Mouse (Mus musculus): ENCODE results near the gene Spsb1. TPM values are rescaled to one million over a fixed set of nuclear protein-coding genes. Genes with fewer than 3 reads are reported as not detected.
A peak's percentile ranks its signal among the peaks of the same experiment; 100 is the strongest.

Spsb1 gene
- polyA plus RNA-seq, 1 experiment from 2014 or later: 8.3 TPM

GRCm38 (mm10) chr4:149871014-149871413, 83.8 kb downstream of the Spsb1 start:
- Histone ChIP-seq H3K27ac (replicated peaks) (0 out of 2 replicates have a peak overlapping the region, but pooled peaks have one; percentile 28), H3K9me3 (replicated peaks) (no peaks in the 10 kb centered on the region), H3K4me1 (peaks cover 22% of the 10 kb centered on the region), H3K36me3 (no peaks in the 10 kb centered on the region), H3K4me3 (no peak overlapping the region), H3K27me3 (ENCODE audit: low read depth, poor library complexity, severe bottlenecking) (no peaks in the 10 kb centered on the region; the same call in 1 of the 2 replicates)
- no peak for DNase-seq (ENCODE audit: low spot score)
- WGBS: 87% methylated on average over 11 of the region's 11 CpGs

GRCm38 (mm10) chr4:149870412-149870811, 84.4 kb downstream of the Spsb1 start:
- Histone ChIP-seq H3K36me3 (no peaks in the 10 kb centered on the region), H3K4me3 (no peak overlapping the region), H3K4me1 (peaks cover 16% of the 10 kb centered on the region), H3K9me3 (replicated peaks) (no peaks in the 10 kb centered on the region), H3K27me3 (ENCODE audit: low read depth, poor library complexity, severe bottlenecking) (no peaks in the 10 kb centered on the region), H3K27ac (replicated peaks) (no peak overlapping the region)
- no peak for DNase-seq (ENCODE audit: low spot score)

DNA sequence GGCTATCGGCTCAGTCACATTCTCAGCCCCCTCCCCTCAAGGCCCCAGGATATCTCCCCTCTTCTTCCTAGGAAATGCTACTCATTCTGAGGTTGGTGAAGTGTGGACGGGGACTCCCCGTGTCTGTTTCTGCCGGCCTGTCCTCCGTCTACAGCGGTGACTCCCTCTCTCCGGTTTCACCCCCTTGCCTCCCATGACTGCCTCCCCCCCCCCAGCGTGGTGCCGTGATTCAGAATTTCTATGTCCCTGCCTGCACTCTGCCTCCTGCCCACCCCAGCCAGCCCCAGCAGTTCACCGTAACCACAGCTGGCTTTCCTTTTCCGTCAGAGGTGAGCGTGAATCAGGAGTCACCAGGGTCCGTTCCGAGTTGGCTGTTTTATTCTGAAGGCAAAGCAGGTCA, 86.1 kb downstream of the Spsb1 start:
- no peaks in the 10 kb centered on the region for H3K27me3 ChIP-seq (ENCODE audit: low read depth, poor library complexity, severe bottlenecking)
- no peak overlapping the region; the same call in 1 of the 2 replicates for H3K27ac ChIP-seq (replicated peaks)
- no peaks in the 10 kb centered on the region for H3K36me3 ChIP-seq
- no peak for DNase-seq (ENCODE audit: low spot score)
- 82% methylated on average over 14 of the region's 14 CpGs for WGBS
- H3K4me3 ChIP-seq: no peak overlapping the region
- no peaks in the 10 kb centered on the region for H3K9me3 ChIP-seq (replicated peaks)
- 0 out of 2 replicates have a peak, but pooled peaks cover 3% of the 10 kb centered on the region for H3K4me1 ChIP-seq

GRCm38 (mm10) chr4:149868009-149868408, 86.8 kb downstream of the Spsb1 start:
- H3K4me1 ChIP-seq: 0 out of 2 replicates have a peak, but pooled peaks cover 3% of the 10 kb centered on the region
- H3K4me3 ChIP-seq: no peak overlapping the region
- no peak overlapping the region for H3K27ac ChIP-seq (replicated peaks)
- no peaks in the 10 kb centered on the region for H3K9me3 ChIP-seq (replicated peaks)
- 70% methylated on average over 9 of the region's 9 CpGs for WGBS
- no peaks in the 10 kb centered on the region for H3K36me3 ChIP-seq
- DNase-seq (ENCODE audit: low spot score): no peak
- H3K27me3 ChIP-seq (ENCODE audit: low read depth, poor library complexity, severe bottlenecking): no peaks in the 10 kb centered on the region

GRCm38 (mm10) chr4:149867351-149867750, 87.5 kb downstream of the Spsb1 start:
- DNase-seq (ENCODE audit: low spot score): no peak
- Histone ChIP-seq H3K4me1 (0 out of 2 replicates have a peak, but pooled peaks cover 3% of the 10 kb centered on the region), H3K27me3 (ENCODE audit: low read depth, poor library complexity, severe bottlenecking) (no peaks in the 10 kb centered on the region), H3K4me3 (no peak overlapping the region), H3K36me3 (no peaks in the 10 kb centered on the region), H3K9me3 (replicated peaks) (no peaks in the 10 kb centered on the region), H3K27ac (replicated peaks) (no peak overlapping the region)
- WGBS: 72% methylated on average over 4 of the region's 4 CpGs

DNA sequence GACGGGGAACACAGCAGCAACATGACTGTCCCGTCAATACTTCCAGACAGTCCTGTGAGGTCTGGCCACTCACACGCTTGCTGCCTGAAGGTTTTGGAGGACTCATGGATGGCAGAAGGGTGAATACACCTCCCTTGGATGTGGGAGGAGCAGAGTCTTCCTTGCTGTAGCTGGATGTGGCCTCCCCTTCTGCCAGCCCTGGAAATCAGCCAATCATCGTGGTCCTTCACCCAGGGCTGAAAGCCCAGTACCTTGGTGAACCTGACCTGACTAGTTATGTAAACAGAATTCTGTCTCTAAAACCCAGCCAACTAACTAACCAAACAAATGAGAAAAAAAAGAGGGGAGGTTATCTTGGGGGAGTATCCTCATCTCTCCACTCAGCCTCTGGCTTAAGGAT, 90.4 kb downstream of the Spsb1 start:
- DNase-seq (ENCODE audit: low spot score): no peak
- no peak overlapping the region for H3K27ac ChIP-seq (replicated peaks)
- H3K9me3 ChIP-seq (replicated peaks): no peaks in the 10 kb centered on the region
- H3K27me3 ChIP-seq (ENCODE audit: low read depth, poor library complexity, severe bottlenecking): no peaks in the 10 kb centered on the region
- H3K4me1 ChIP-seq: no peaks in the 10 kb centered on the region
- H3K4me3 ChIP-seq: no peak overlapping the region
- H3K36me3 ChIP-seq: no peaks in the 10 kb centered on the region
- WGBS: 91% methylated on average over 4 of the region's 4 CpGs

DNA sequence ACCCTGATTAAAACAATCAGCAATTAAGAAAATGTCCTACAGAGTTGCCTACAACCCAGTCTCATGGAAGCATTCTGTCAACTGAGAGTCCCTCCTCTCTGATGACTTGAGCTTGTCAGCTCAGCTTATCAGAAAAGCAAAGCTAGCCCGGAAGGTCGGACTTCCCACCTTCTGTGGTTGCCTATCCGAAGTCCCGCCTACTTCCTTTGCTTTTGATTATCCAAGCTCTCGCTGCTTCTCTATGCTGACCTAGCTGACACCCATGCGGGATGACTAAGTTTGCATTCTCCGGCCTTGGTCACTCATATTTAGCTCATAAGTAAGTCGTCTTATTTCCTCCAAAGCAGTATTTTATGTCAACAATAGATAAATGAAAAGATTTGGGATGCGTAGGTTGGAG, 91.3 kb downstream of the Spsb1 start:
- H3K4me3 ChIP-seq: no peak overlapping the region
- H3K4me1 ChIP-seq: no peaks in the 10 kb centered on the region
- H3K27ac ChIP-seq (replicated peaks): no peak overlapping the region
- 86% methylated on average over 9 of the region's 9 CpGs for WGBS
- no peaks in the 10 kb centered on the region for H3K27me3 ChIP-seq (ENCODE audit: low read depth, poor library complexity, severe bottlenecking)
- H3K36me3 ChIP-seq: no peaks in the 10 kb centered on the region
- DNase-seq (ENCODE audit: low spot score): no peak
- H3K9me3 ChIP-seq (replicated peaks): no peaks in the 10 kb centered on the region

GRCm38 (mm10) chr4:149860393-149860792, 94.5 kb downstream of the Spsb1 start:
- no peak for DNase-seq (ENCODE audit: low spot score)
- WGBS: 89% methylated on average over 6 of the region's 6 CpGs

GRCm38 (mm10) chr4:149858584-149858983, 96.3 kb downstream of the Spsb1 start:
- no peak overlapping the region for H3K4me3 ChIP-seq
- H3K4me1 ChIP-seq: peaks cover 24% of the 10 kb centered on the region
- no peak for DNase-seq (ENCODE audit: low spot score)
- H3K9me3 ChIP-seq (replicated peaks): no peaks in the 10 kb centered on the region
- H3K27me3 ChIP-seq (ENCODE audit: low read depth, poor library complexity, severe bottlenecking): peaks cover 13% of the 10 kb centered on the region
- WGBS: 71% methylated on average over 8 of the region's 8 CpGs
- no peak overlapping the region for H3K27ac ChIP-seq (replicated peaks)
- H3K36me3 ChIP-seq: no peaks in the 10 kb centered on the region

More at GRCm38 (mm10) chr4:149860393-149860792, 94.5 kb downstream of the Spsb1 start:
- H3K4me1 ChIP-seq: peaks cover 12% of the 10 kb centered on the region
- no peak overlapping the region for H3K27ac ChIP-seq (replicated peaks)
- H3K4me3 ChIP-seq: no peak overlapping the region
- H3K9me3 ChIP-seq (replicated peaks): no peaks in the 10 kb centered on the region
- no peaks in the 10 kb centered on the region for H3K36me3 ChIP-seq
- peaks cover 5% of the 10 kb centered on the region for H3K27me3 ChIP-seq (ENCODE audit: low read depth, poor library complexity, severe bottlenecking)

DNA sequence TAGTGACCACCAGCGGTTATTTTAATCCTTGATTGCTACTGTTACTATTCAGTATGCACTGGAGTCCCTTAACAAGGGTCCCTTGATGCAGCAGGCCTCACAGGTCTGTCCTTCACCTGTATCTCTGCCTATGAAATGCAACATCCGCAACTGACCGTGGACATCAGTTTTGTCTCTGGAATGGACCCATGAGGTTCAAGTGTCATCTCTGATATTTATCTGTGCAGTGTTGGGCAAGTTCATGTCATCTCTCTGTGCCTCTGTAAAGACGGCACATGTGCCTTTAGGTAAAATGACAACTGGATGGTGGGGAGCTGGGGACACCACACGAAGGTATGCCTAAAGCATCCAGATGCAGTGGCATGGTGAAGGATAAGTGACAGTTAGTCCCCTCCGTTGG, 96.7 kb downstream of the Spsb1 start:
- no peaks in the 10 kb centered on the region for H3K9me3 ChIP-seq (replicated peaks)
- DNase-seq (ENCODE audit: low spot score): no peak
- no peak overlapping the region for H3K27ac ChIP-seq (replicated peaks)
- peaks cover 24% of the 10 kb centered on the region for H3K4me1 ChIP-seq
- H3K4me3 ChIP-seq: no peak overlapping the region
- 82% methylated on average over 6 of the region's 6 CpGs for WGBS
- H3K27me3 ChIP-seq (ENCODE audit: low read depth, poor library complexity, severe bottlenecking): peaks cover 13% of the 10 kb centered on the region
- no peaks in the 10 kb centered on the region for H3K36me3 ChIP-seq

GRCm38 (mm10) chr4:149857688-149858087, 97.2 kb downstream of the Spsb1 start:
- WGBS: 61% methylated on average over 3 of the region's 3 CpGs
- H3K27me3 ChIP-seq (ENCODE audit: low read depth, poor library complexity, severe bottlenecking): peaks cover 13% of the 10 kb centered on the region
- no peak for DNase-seq (ENCODE audit: low spot score)
- no peaks in the 10 kb centered on the region for H3K9me3 ChIP-seq (replicated peaks)
- H3K4me1 ChIP-seq: peaks cover 24% of the 10 kb centered on the region
- H3K27ac ChIP-seq (replicated peaks): 0 out of 2 replicates have a peak overlapping the region, but pooled peaks have one; percentile 23
- no peaks in the 10 kb centered on the region for H3K36me3 ChIP-seq
- H3K4me3 ChIP-seq: no peak overlapping the region

GRCm38 (mm10) chr4:149855892-149856807, 98.7 kb downstream of the Spsb1 start:
- no peak for DNase-seq (ENCODE audit: low spot score)
- H3K36me3 ChIP-seq: no peaks in the 10 kb centered on the region
- H3K9me3 ChIP-seq (replicated peaks): no peaks in the 10 kb centered on the region
- 0 out of 2 replicates have a peak overlapping the region, but pooled peaks have one; percentile 25 for H3K27ac ChIP-seq (replicated peaks)
- H3K4me1 ChIP-seq: peaks cover 27% of the 10 kb centered on the region
- H3K4me3 ChIP-seq: no peak overlapping the region
- peaks cover 13% of the 10 kb centered on the region for H3K27me3 ChIP-seq (ENCODE audit: low read depth, poor library complexity, severe bottlenecking)
- 74% methylated on average over 19 of the region's 19 CpGs for WGBS

DNA sequence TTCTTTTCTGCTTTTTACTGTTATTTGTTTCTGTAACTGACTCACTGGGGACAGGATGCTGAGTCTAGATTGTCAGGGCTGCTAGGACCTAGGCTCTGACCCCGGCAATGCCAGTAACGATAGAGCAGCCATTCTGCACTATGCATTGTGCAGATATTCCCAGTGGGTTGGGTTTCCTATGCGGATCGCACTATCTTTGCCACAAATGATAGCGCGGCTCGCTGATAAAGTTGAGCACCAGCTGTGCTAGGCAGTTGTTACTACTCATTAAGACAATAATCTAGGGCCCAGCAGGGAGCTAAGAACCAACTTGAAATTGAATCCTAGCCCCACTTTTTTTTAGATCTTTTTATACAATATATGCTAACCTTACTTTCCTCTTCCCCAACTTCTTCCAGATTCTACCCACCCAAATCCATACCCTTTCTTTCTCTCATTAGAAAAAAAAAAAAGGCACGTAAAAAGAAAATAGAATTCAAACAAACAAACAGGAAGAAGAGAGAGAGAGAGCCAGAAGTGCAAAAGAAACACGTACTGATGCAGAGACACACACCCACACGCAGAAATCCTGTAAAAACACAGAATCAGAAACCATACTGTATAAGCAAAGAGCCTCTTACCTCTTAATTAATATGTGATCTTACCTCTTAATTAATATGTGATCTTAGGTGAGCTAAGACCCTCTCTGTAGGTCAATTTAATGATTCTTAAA, 99.5 kb downstream of the Spsb1 start:
- Histone ChIP-seq H3K36me3 (no peaks in the 10 kb centered on the region), H3K4me1 (peaks cover 28% of the 10 kb centered on the region), H3K27ac (replicated peaks) (no peak overlapping the region), H3K27me3 (ENCODE audit: low read depth, poor library complexity, severe bottlenecking) (peaks cover 13% of the 10 kb centered on the region), H3K9me3 (replicated peaks) (no peaks in the 10 kb centered on the region), H3K4me3 (no peak overlapping the region)
- no peak for DNase-seq (ENCODE audit: low spot score)
- 82% methylated on average over 10 of the region's 10 CpGs for WGBS
